Mouse (Mus musculus): ENCODE data around the gene Dph6.

Gene Dph6

GRCm38 (mm10) chr2:114540416-114540815 lies 114.3 kb downstream of the Dph6 start:
- no peak for DNase-seq (ENCODE audit: low read depth, low spot score)

- DNase-seq (ENCODE audit: low read depth, low spot score) = no peak
These were observed 118.7 kb downstream of the Dph6 start for GRCm38 (mm10) chr2:114536032-114536431.

- no peak for DNase-seq (ENCODE audit: low read depth, low spot score)
These were observed 123.6 kb downstream of the Dph6 start for GRCm38 (mm10) chr2:114531010-114531756.

GRCm38 (mm10) chr2:114520414-114520813 lies 134.3 kb downstream of the Dph6 start:
- no peak for DNase-seq (ENCODE audit: low read depth, low spot score)

- no peak for DNase-seq (ENCODE audit: low read depth, low spot score)
These were observed 134.9 kb downstream of the Dph6 start for GRCm38 (mm10) chr2:114519907-114520306.

- DNase-seq (ENCODE audit: low read depth, low spot score) = peak; percentile 20
These were observed 162.4 kb downstream of the Dph6 start for GRCm38 (mm10) chr2:114492398-114492797.

GRCm38 (mm10) chr2:114491907-114492306 lies 162.9 kb downstream of the Dph6 start:
- peak; percentile 30 for DNase-seq (ENCODE audit: low read depth, low spot score)

- no peak for DNase-seq (ENCODE audit: low read depth, low spot score)
These were observed 167.8 kb downstream of the Dph6 start for GRCm38 (mm10) chr2:114486980-114487379.

All from mesoderm, embryonic 11.5 days (tissue).